Mouse (Mus musculus) midbrain, embryonic 10.5 days (tissue): ENCODE results near the gene T2. TPM values are rescaled to one million over a fixed set of nuclear protein-coding genes. Genes with fewer than 3 reads are reported as not detected.
"Not testable (repeated sequence)": the region's sequence is repeated elsewhere in the genome, so short reads cannot be mapped to it uniquely, and the experiment has no call there.

Experiments used
- DNase-seq: peaks from one replicate; pipeline ENCODE4 v3.0.0-alpha.2; 2017; ENCODE audit warnings: low spot score
- H3K27ac ChIP-seq: fragments of 300-500 bp; sonication (generic); replicated peaks from 2 replicates; pipeline ENCODE4 v1.5.1; 2016; ENCODE audit warnings: mild to moderate bottlenecking
- H3K27me3 ChIP-seq: fragments of 300-500 bp; sonication (generic); 2 replicates; pipeline ENCODE4 v1.6.1; 2016; ENCODE audit warnings: low read depth, mild to moderate bottlenecking; ENCODE audit not compliant: poor library complexity, severe bottlenecking
- H3K36me3 ChIP-seq: fragments of 300-500 bp; sonication (generic); 2 replicates; pipeline ENCODE4 v1.6.1; 2016; ENCODE audit warnings: mild to moderate bottlenecking, moderate library complexity
- H3K4me1 ChIP-seq: fragments of 300-500 bp; sonication (generic); 2 replicates; pipeline ENCODE4 v1.6.1; 2016
- H3K4me3 ChIP-seq: fragments of 300-500 bp; sonication (generic); 2 replicates; pipeline ENCODE4 v1.5.1; 2016; ENCODE audit warnings: mild to moderate bottlenecking, moderate library complexity
- H3K9me3 ChIP-seq: fragments of 300-500 bp; sonication (generic); replicated peaks from 2 replicates; pipeline ENCODE4 v1.6.1; 2016; ENCODE audit warnings: mild to moderate bottlenecking
- WGBS: fragments of 180-500 bp; shearing (Covaris S2); methylation state at CpG from one replicate; pipeline ENCODE4 v1.1.7; 2016; 5-methylcytosine and 5-hydroxymethylcytosine counted together
- polyA plus RNA-seq: library from polyadenylated mRNA; unstranded; fragments of >200 nt; fragmentation: Nextera tagmentation; extraction: Ambion mirVana; gene quantifications from 2 replicates; pipeline ENCODE4 v1.2.1, GENCODE M21; 2016

The T2 gene
- polyA plus RNA-seq, 1 experiment from 2014 or later, result 0.46 TPM

GRCm38 (mm10) chr17:8406285-8406684 is 50.5 kb downstream of the T2 start:
- H3K27ac ChIP-seq, result peak overlapping the region; percentile 13; the same call in 1 of the 2 replicates
- no peaks in the 10 kb centered on the region for H3K36me3 ChIP-seq
- no peaks in the 10 kb centered on the region for H3K9me3 ChIP-seq
- H3K27me3 ChIP-seq, result peaks cover 38% of the 10 kb centered on the region
- 29% methylated on average over 6 of the region's 6 CpGs for WGBS
- no peak overlapping the region for H3K4me3 ChIP-seq
- DNase-seq, result no peak
- H3K4me1 ChIP-seq, result peaks cover 28% of the 10 kb centered on the region

- WGBS, result 79% methylated on average over 4 of the region's 4 CpGs
- peaks cover 28% of the 10 kb centered on the region for H3K4me1 ChIP-seq
- H3K4me3 ChIP-seq, H3K27ac ChIP-seq, H3K9me3 ChIP-seq, DNase-seq, H3K36me3 ChIP-seq: not testable (repeated sequence)
- H3K27me3 ChIP-seq, result peaks cover 48% of the 10 kb centered on the region
These were observed 52.2 kb downstream of the T2 start for GRCm38 (mm10) chr17:8408002-8408401.

DNA sequence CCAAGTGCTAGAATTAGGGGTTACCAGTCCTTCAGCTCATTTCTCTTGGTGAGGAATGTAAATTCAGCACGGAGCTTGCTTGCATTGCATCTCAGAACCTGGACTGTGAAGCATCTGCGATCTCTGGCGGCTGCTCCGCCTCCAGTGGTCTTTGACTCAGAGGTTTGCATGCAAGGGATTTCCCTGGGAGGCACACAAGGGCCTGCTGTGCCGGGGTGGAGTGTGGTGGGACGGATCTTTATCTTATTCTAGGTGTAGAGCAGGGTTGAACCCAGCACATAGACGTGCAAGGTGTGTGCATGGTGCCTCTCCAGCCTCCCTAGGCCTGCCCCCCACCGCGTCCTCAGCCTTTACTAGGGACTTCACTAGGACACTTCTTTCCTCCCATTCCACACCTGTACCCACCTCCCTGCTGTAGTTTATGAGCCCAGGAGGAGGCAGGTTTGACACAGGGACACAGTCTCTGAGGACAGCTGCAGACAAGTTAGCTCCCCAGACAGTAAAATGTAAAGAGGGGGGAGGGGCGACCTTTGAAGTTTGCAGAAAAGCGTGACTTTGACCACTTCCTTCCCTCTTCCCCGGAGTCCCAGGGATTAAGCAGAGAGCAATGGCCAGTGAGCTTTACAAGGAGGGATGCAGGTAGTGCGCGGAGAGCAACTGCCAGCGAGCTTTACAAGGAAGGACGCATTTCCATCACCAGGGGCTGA is 53.0 kb downstream of the T2 start:
- WGBS, result 2% methylated on average over 16 of the region's 16 CpGs
- no peaks in the 10 kb centered on the region for H3K9me3 ChIP-seq
- H3K4me3 ChIP-seq, result peak overlapping the region; percentile 19; the same call in 1 of the 2 replicates
- peaks cover 28% of the 10 kb centered on the region for H3K4me1 ChIP-seq
- H3K27ac ChIP-seq, result peak overlapping the region; percentile 55
- H3K27me3 ChIP-seq, result peaks cover 56% of the 10 kb centered on the region
- no peaks in the 10 kb centered on the region for H3K36me3 ChIP-seq
- DNase-seq, result peak; percentile 31

- Histone ChIP-seq H3K36me3 (no peaks in the 10 kb centered on the region), H3K4me3 (no peak overlapping the region), H3K27me3 (peaks cover 70% of the 10 kb centered on the region), H3K27ac (no peak overlapping the region), H3K4me1 (peaks cover 41% of the 10 kb centered on the region), H3K9me3 (no peaks in the 10 kb centered on the region)
- WGBS, result 89% methylated on average over 2 of the region's 2 CpGs
- no peak for DNase-seq
These were observed 54.5 kb downstream of the T2 start for GRCm38 (mm10) chr17:8410330-8410729.

DNA sequence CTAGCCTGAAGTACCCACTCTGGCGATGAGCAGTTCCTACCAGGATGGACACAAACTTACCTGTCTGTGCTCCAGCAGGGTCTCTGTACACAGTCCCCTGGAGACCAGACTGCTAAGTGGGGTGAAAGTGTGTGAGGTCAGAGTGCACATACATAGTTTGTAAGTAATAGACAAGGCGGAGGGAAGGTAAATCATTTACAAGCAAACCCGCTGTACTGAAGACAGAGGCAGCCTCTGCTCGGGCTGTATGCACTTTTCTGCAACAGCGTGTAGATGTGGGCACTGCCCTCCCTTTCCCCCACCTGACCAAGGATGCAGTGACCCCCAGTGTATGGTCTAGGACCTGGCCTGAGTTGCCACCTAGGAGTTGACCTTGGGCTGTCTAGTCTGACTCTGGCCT is 57.9 kb downstream of the T2 start:
- 55% methylated on average over 5 of the region's 5 CpGs for WGBS

GRCm38 (mm10) chr17:8415533-8415932 is 59.7 kb downstream of the T2 start:
- Histone ChIP-seq H3K4me3 (no peak overlapping the region), H3K4me1 (peaks cover 19% of the 10 kb centered on the region), H3K27ac (peak overlapping the region; percentile 71), H3K9me3 (no peaks in the 10 kb centered on the region), H3K36me3 (no peaks in the 10 kb centered on the region), H3K27me3 (peaks cover 43% of the 10 kb centered on the region)
- WGBS, result 10% methylated on average over 8 of the region's 8 CpGs
- peak; percentile 18 for DNase-seq

More for the DNA sequence above, 57.9 kb downstream of the T2 start:
- peaks cover 28% of the 10 kb centered on the region for H3K4me1 ChIP-seq
- H3K27ac ChIP-seq, result no peak overlapping the region
- DNase-seq, result no peak
- H3K4me3 ChIP-seq, result no peak overlapping the region
- peaks cover 61% of the 10 kb centered on the region for H3K27me3 ChIP-seq
- H3K9me3 ChIP-seq, result no peaks in the 10 kb centered on the region
- no peaks in the 10 kb centered on the region for H3K36me3 ChIP-seq

- Histone ChIP-seq H3K4me1 (peaks cover 19% of the 10 kb centered on the region), H3K27ac (no peak overlapping the region), H3K4me3 (no peak overlapping the region), H3K27me3 (peaks cover 34% of the 10 kb centered on the region), H3K9me3 (no peaks in the 10 kb centered on the region), H3K36me3 (no peaks in the 10 kb centered on the region)
- 65% methylated on average over 8 of the region's 8 CpGs for WGBS
- no peak for DNase-seq
These were observed 61.1 kb downstream of the T2 start for GRCm38 (mm10) chr17:8416865-8417264.

DNA sequence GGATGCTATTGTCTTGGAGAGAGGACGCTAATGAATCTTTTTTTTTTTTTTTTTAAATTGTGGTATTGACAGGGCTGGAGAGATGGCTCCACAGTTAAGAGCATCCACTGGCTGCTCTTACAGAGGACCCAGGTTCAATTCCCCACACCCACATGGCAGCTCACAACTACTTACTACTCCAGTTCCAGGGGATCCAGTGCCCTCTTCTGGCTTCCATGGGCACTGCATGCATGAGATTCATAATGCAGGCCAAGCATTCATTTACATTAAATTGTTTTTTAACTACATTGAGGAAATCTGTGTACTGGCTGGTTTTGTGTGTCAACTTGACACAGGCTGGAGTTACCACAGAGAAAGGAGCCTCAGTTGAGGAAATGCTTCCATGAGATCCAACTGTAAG is 64.9 kb downstream of the T2 start:
- Histone ChIP-seq H3K36me3 (no peaks in the 10 kb centered on the region), H3K4me3 (no peak overlapping the region), H3K27me3 (peaks cover 9% of the 10 kb centered on the region), H3K27ac (no peak overlapping the region), H3K9me3 (no peaks in the 10 kb centered on the region), H3K4me1 (peaks cover 2% of the 10 kb centered on the region)
- WGBS, result 53% methylated on average over 1 of the region's 1 CpGs
- DNase-seq, result no peak

DNA sequence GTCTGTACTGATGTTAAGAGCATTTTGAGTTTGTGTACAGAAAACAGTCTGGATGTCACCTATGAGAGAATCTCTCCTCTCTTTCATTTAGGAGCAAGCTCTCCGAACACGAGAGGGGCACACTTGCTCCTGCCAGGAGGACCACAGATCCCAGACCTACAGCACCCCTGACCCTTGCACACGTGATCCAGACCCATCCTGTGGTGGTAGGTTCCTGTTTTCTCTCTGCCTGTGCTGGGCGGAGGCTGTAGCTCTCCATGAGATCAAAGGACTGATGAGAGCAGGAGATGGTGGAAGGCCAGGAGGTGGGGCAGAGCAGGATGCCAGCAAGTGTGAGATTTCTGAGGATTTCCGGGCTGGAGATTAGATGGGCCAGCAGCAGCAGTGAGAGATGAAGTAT is 65.7 kb downstream of the T2 start:
- no peaks in the 10 kb centered on the region for H3K4me1 ChIP-seq
- no peaks in the 10 kb centered on the region for H3K36me3 ChIP-seq
- 54% methylated on average over 5 of the region's 5 CpGs for WGBS
- H3K4me3 ChIP-seq, result no peak overlapping the region
- DNase-seq, result no peak
- no peak overlapping the region for H3K27ac ChIP-seq
- H3K27me3 ChIP-seq, result peaks cover 13% of the 10 kb centered on the region; the same call in 1 of the 2 replicates
- H3K9me3 ChIP-seq, result no peaks in the 10 kb centered on the region

GRCm38 (mm10) chr17:8423283-8423682 is 67.5 kb downstream of the T2 start:
- peak; percentile 37 for DNase-seq
- H3K4me3 ChIP-seq, result no peak overlapping the region
- H3K27me3 ChIP-seq, result peaks cover 30% of the 10 kb centered on the region
- H3K9me3 ChIP-seq, result no peaks in the 10 kb centered on the region
- no peak overlapping the region for H3K27ac ChIP-seq
- H3K4me1 ChIP-seq, result no peaks in the 10 kb centered on the region
- no peaks in the 10 kb centered on the region for H3K36me3 ChIP-seq
- 39% methylated on average over 2 of the region's 2 CpGs for WGBS

DNA sequence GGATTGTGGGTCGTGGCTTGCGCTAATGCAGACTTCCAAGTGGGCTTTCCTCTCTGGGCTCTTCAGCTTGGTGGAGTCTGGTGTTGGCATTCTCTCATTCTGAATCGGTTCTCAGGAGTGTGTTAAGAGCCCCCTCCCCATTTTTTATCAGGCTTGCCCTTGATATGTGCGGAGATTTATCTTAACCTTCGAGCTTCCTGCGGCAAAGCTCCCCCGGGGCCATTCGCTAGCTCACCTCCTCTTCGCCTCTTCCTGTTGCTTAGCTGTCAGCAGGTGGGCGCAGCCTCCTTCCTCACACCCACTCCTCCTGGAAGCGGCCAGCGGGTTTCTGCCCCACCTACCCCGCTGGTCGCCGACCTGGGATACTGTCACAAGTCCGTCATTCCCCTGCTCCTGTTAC is 73.6 kb downstream of the T2 start:
- Histone ChIP-seq H3K4me1 (peaks cover 38% of the 10 kb centered on the region), H3K27me3 (peaks cover 91% of the 10 kb centered on the region), H3K36me3 (no peaks in the 10 kb centered on the region), H3K4me3 (peak overlapping the region; percentile 32), H3K9me3 (no peaks in the 10 kb centered on the region), H3K27ac (no peak overlapping the region)
- no peak for DNase-seq
- 0% methylated on average over 16 of the region's 16 CpGs for WGBS

- peak; percentile 57 for DNase-seq
- peaks cover 96% of the 10 kb centered on the region for H3K27me3 ChIP-seq
- H3K36me3 ChIP-seq, result no peaks in the 10 kb centered on the region
- H3K4me3 ChIP-seq, result peak overlapping the region; percentile 32
- no peak overlapping the region for H3K27ac ChIP-seq
- under 1% methylated on average over 5 of the region's 5 CpGs for WGBS
- peaks cover 40% of the 10 kb centered on the region for H3K4me1 ChIP-seq
- no peaks in the 10 kb centered on the region for H3K9me3 ChIP-seq
These were observed 74.1 kb downstream of the T2 start for GRCm38 (mm10) chr17:8429896-8430295.

DNA sequence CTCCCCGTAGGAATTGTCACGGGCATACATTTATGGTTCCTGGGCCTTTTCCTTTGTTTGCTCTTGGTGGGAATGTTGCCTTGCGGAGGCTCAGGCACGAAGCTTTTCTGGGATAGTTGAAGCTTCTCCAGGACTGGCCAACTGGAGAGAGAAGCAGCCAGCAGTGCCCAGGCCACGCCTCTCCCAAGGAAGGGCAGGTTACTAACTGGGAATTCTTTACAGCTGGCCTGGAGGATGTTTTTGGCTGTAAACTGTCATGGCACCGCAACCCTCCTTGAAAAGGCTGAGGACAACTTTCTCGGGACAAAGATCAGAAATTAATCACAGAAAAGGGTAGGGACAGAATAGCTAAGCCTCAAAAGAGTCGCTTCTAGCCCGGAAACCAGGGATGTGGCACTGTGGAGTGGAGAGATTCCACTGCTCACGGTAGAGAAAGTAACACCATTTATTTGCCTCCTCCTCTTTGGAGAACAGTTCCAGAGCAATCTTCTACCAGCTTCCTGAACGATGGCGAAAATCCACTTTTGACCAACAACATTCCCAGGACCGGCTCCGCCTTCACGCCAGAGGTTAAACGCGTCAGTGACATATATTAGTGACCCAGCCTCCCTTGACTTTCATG is 76.5 kb downstream of the T2 start:
- peaks cover 100% of the 10 kb centered on the region for H3K27me3 ChIP-seq

More for the DNA sequence above, 76.5 kb downstream of the T2 start:
- WGBS, result 1% methylated on average over 17 of the region's 17 CpGs
- Histone ChIP-seq H3K9me3 (no peaks in the 10 kb centered on the region), H3K27ac (no peak overlapping the region), H3K4me3 (no peak overlapping the region), H3K36me3 (no peaks in the 10 kb centered on the region), H3K4me1 (peaks cover 40% of the 10 kb centered on the region)
- DNase-seq, result no peak
